Mouse (Mus musculus) telencephalon, adult 2 months (tissue): ENCODE measurements around the gene Prf1.

ENCODE experiments used
- DNase-seq: peaks from one replicate; pipeline ENCODE4 v3.0.0-alpha.2; 2011; ENCODE audit warnings: low read depth, low spot score

Prf1 gene

GRCm38 (mm10) chr10:61297477-61297876, at the start of gene Prf1:
TSS of gene Prf1 (plus strand) at chr10:61297833.
- DNase-seq, result no peak

- no peak for DNase-seq
Observed at GRCm38 (mm10) chr10:61248596-61249114, 49.0 kb upstream of the Prf1 start.

GRCm38 (mm10) chr10:61249951-61250350, 47.7 kb upstream of the Prf1 start:
- no peak for DNase-seq

GRCm38 (mm10) chr10:61254761-61255160, 42.9 kb upstream of the Prf1 start:
- DNase-seq, result no peak

GRCm38 (mm10) chr10:61255190-61255589, 42.4 kb upstream of the Prf1 start:
- no peak for DNase-seq

- DNase-seq, result no peak
Observed at GRCm38 (mm10) chr10:61256665-61257064, 41.0 kb upstream of the Prf1 start.

- peak; percentile 58 for DNase-seq
Observed at GRCm38 (mm10) chr10:61258131-61258530, 39.5 kb upstream of the Prf1 start.

GRCm38 (mm10) chr10:61261229-61262156, 36.1 kb upstream of the Prf1 start:
- no peak for DNase-seq

GRCm38 (mm10) chr10:61263606-61264005, 34.0 kb upstream of the Prf1 start:
- no peak for DNase-seq

GRCm38 (mm10) chr10:61267378-61267777, 30.3 kb upstream of the Prf1 start:
- no peak for DNase-seq

GRCm38 (mm10) chr10:61272089-61272626, 25.5 kb upstream of the Prf1 start:
- no peak for DNase-seq

GRCm38 (mm10) chr10:61272631-61273030, 25.0 kb upstream of the Prf1 start:
- DNase-seq, result no peak

- DNase-seq, result no peak
Observed at GRCm38 (mm10) chr10:61273081-61273843, 24.4 kb upstream of the Prf1 start, which contains the start of gene Adamts14. TSS of gene Adamts14 (minus strand) at chr10:61273438.

- peak; percentile 10 for DNase-seq
Observed at GRCm38 (mm10) chr10:61273844-61274215, 23.8 kb upstream of the Prf1 start.

GRCm38 (mm10) chr10:61274532-61274931, 23.1 kb upstream of the Prf1 start:
- DNase-seq, result no peak

GRCm38 (mm10) chr10:61275669-61276110, 21.9 kb upstream of the Prf1 start:
- DNase-seq, result peak; percentile 9

- no peak for DNase-seq
Observed at GRCm38 (mm10) chr10:61277051-61277450, 20.6 kb upstream of the Prf1 start.

GRCm38 (mm10) chr10:61277918-61278674, 19.5 kb upstream of the Prf1 start:
- no peak for DNase-seq

GRCm38 (mm10) chr10:61281115-61281514, 16.5 kb upstream of the Prf1 start:
- DNase-seq, result no peak

- DNase-seq, result no peak
Observed at GRCm38 (mm10) chr10:61284309-61284708, 13.3 kb upstream of the Prf1 start.

GRCm38 (mm10) chr10:61285271-61285670, 12.4 kb upstream of the Prf1 start:
- DNase-seq, result no peak
